In genomic region chrX:99148061-99148905, GRCm38 (mm10) we compare ENCODE assay signal across 11 mouse cellular contexts. TPM values are rescaled to one million over a fixed set of nuclear protein-coding genes. Genes with fewer than 3 reads are reported as not detected.
A peak's percentile ranks its signal among the peaks of the same experiment; 100 is the strongest.
DNase-seq lines count a peak whose midpoint lies in the region; ATAC-seq and TF ChIP-seq lines count a peak whose summit lies in the region.
"Had no signal": no experiment of that assay in that cellular context is flagged by ENCODE, and none has a peak within 500 bp of the region (broad histone marks: within the 10 kb centered on the region; RNA-seq: fewer than 3 reads in every experiment).

No protein-coding gene starts in this region.

- H3K9ac ChIP-seq in kidney, postnatal 0 days (ENCODE audit: low read depth, low read length), result no peak overlapping the region
- H3K9ac ChIP-seq: embryonic facial prominence, embryonic 13.5 days; stomach, embryonic 15.5 days had no signal

- DNase-seq in cerebellum, postnatal 25 days, result peak; percentile 15 to 35
- no peak for DNase-seq in cerebellum, postnatal 36 days
- peak; percentile 30 for DNase-seq in right cerebral cortex, postnatal 4 days
- no peak for DNase-seq in right cerebral cortex, adult 18-20 months
- DNase-seq in kidney, postnatal 0 days (ENCODE audit: low spot score), result no peak
- DNase-seq in spleen, postnatal 4 days (ENCODE audit: low spot score in 2 of 2), result no peak
- DNase-seq in thymus, postnatal 4 days, result no peak
- DNase-seq in left cerebral cortex, adult 8-10 months (ENCODE audit: low spot score in 2 of 2), result no peak
- DNase-seq: heart, postnatal 4 days had no signal

- H3K27me3 ChIP-seq in kidney, postnatal 0 days (ENCODE audit: insufficient read depth, low read length), result no peaks in the 10 kb centered on the region

- no peak overlapping the region for H3K4me3 ChIP-seq in kidney, postnatal 0 days (replicated peaks; ENCODE audit: low read depth, low read length)
- H3K4me3 ChIP-seq: embryonic facial prominence, embryonic 13.5 days; stomach, embryonic 15.5 days had no signal

- WGBS in kidney, postnatal 0 days, result 54% methylated on average over 11 of the region's 11 CpGs

- no peak overlapping the region for H3K27ac ChIP-seq in kidney, postnatal 0 days
- H3K27ac ChIP-seq: embryonic facial prominence, embryonic 13.5 days; stomach, embryonic 15.5 days had no signal

- peaks cover 3% of the 10 kb centered on the region; the same call in 1 of the 2 replicates for H3K4me1 ChIP-seq in kidney, postnatal 0 days (replicated peaks; ENCODE audit: insufficient read depth, low read length)

- H3K4me2 ChIP-seq in kidney, postnatal 0 days (ENCODE audit: low read length), result no peak overlapping the region
- H3K4me2 ChIP-seq: embryonic facial prominence, embryonic 13.5 days; stomach, embryonic 15.5 days had no signal

- ATAC-seq in kidney, postnatal 0 days (replicated peaks; ENCODE audit: low FRiP score, low read depth), result peak; percentile 52; the same call in 1 of the 2 replicates

- peaks cover 10% of the 10 kb centered on the region; the same call in 1 of the 2 replicates for H3K36me3 ChIP-seq in kidney, postnatal 0 days (ENCODE audit: insufficient read depth, low read length)

- no peaks in the 10 kb centered on the region for H3K9me3 ChIP-seq in kidney, postnatal 0 days (replicated peaks; ENCODE audit: low read length)
- H3K9me3 ChIP-seq: embryonic facial prominence, embryonic 13.5 days; stomach, embryonic 15.5 days had no signal

- no peak for TF ChIP-seq CTCF in kidney, postnatal 0 days (IDR thresholded peaks at IDR 0.05; ENCODE audit: low read depth)

RNA-seq across cellular contexts. Expression of gene Efnb1, which starts 12.4 kb away (rescaled TPM):
- polyA plus RNA-seq in kidney, postnatal 0 days (2015; fragmentation: Nextera tagmentation; extraction: Ambion mirVana), result 51.2 and 64.4 TPM in 2 replicates
- 10 to 100 TPM; 10.8 to 17.6 (median 15.2) TPM for total RNA-seq in left cerebral cortex, adult 8-10 months (2022)

Comparison
In these comparisons a context has a peak if more than half of its experiments do, and no peak if none do; other contexts are left out.
1. DNase-seq: peak in cerebellum, postnatal 25 days (2 of 2) and right cerebral cortex, postnatal 4 days (single experiment); none in cerebellum, postnatal 36 days (0 of 2), right cerebral cortex, adult 18-20 months (single experiment), kidney, postnatal 0 days (single experiment), spleen, postnatal 4 days (0 of 2), thymus, postnatal 4 days (single experiment) and left cerebral cortex, adult 8-10 months (0 of 2).